Mouse (Mus musculus) spleen, postnatal 10 days (tissue): ENCODE measurements around the gene Scmh1.
"Not testable (repeated sequence)": the region's sequence is repeated elsewhere in the genome, so short reads cannot be mapped to it uniquely, and the experiment has no call there.

Experiments
- DNase-seq, 2 experiments: peaks; one replicate each; pipeline ENCODE4 v3.0.0; 2021 to 2022; ENCODE audit warnings: low spot score in 2 of 2

The Scmh1 gene

DNA sequence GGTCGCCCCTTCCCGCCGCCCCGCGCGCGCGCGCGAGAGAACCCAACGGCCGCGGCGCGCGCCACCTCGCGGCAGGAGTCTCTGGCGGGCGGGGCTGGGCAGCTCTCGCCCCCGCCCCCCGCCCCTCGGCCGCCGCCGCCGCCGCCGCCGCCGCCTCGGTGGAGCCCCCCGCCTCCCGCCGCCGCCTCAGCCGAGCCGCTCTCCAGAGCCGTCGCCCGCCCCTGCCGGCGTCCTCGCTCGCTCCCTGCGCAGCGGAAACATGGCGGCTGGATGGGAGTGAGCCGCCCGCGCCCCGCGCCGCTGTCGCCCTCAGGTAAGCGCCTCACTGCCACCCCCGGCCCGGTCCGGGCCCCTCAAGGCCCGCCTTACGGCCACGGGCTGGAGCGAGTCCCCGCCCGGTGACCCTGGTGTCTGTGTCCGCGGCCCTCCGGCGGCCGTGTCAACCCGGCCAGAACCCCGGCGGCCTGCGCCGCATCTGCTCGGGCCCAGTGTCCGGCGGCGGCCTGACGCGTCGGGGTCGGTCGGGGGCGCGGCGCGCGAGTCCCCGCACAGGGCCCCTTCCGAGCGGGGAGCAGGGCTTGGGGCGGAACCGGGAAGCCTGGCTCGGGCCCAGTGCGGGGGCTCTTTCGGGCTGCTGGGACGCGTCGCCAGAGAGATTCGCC lies at the start of gene Scmh1:
Gene Scmh1, plus strand, starts transcription at position 138 of the 662 bp plus-strand sequence.
- DNase-seq: peak; percentile 69 to 73

DNA sequence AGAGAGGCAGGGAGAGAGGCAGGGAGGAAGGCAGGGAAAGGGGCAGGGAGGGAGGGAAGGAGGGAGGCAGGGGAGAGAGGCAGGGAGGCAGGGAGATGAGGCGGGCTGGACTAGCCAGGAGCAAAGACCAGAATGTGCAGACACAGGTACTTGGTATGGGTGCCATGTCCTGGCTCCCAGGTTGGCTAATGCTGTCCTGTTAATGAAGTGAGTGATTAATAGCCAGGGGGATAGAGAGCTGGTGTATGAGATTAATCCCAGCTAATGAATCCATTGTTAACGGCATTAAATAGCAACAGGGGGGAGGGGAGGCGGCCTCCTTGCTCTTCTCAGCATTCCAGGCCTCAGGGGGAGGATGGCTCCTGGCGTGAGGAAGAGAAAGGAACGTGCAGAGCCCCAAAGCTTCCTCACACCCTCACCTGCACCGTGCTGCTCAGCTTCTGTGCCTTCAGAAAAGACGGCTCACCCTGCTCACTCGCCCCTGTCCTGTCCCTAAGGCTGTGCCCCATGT lies 45.0 kb upstream of the Scmh1 start:
- DNase-seq: no peak

DNA sequence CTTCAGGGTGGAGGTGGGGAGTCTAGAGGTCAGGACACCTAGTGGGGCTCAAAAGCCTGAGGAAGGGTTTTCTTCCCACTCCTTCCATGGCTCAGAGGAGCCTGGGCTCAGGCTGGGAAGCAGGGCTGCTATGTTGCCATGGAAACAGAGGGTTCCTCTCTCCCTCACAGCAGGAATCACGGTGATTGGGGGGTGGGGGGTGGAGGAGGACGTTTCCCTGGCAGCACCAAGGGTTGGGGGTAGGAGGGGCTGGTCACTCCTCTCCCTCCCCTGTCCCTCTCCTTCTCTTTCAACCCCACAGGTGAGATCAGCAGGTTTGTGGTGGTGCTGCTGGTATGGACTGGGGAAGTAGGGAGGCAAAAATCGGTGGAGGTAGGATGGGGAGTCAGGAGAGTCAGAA lies 40.4 kb upstream of the Scmh1 start:
- DNase-seq: no peak

DNA sequence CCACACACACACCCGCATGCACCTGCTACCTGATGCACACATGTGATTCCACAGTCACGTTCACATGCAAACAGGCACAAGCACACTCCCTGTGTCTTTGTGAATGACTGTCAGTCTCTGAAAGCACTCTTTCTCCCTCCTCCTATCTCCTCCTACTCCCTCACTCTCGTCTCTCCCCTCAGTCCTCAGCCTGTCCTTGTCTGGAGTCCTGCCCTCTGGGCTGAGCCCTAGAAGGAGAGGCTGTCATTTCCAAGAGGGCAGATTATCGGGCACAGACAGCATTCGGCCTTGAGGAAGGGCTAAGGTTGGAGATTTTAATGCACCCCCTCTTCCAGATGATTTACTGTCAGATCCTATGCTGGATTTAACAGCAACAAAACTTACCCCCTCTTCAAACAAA lies 39.6 kb upstream of the Scmh1 start:
- no peak for DNase-seq

- DNase-seq: no peak
These were observed 37.0 kb upstream of the Scmh1 start for GRCm38 (mm10) chr4:120368031-120368430.

- DNase-seq: peak; percentile 21 to 65
These were observed 36.4 kb upstream of the Scmh1 start for GRCm38 (mm10) chr4:120368663-120369062.

DNA sequence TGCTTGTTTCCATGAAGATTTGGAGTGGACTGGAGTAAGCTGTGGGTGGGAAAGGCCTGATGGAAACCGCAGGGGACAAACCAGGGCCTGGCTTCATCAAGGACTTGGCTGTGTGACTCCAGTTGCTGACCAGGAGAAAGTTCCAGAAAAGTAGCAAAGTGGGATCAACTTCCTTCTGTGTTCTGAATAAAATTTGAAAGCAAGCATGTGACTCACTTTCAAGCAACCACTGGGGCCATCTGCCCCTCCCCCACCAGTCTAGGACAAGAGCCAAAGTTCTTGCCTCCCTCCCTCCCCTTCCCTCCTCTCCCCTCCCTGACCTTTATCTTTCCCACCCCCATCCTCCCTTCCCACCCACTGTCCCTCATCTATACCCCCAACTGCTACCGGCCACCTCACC lies 35.9 kb upstream of the Scmh1 start:
- DNase-seq: no peak

DNA sequence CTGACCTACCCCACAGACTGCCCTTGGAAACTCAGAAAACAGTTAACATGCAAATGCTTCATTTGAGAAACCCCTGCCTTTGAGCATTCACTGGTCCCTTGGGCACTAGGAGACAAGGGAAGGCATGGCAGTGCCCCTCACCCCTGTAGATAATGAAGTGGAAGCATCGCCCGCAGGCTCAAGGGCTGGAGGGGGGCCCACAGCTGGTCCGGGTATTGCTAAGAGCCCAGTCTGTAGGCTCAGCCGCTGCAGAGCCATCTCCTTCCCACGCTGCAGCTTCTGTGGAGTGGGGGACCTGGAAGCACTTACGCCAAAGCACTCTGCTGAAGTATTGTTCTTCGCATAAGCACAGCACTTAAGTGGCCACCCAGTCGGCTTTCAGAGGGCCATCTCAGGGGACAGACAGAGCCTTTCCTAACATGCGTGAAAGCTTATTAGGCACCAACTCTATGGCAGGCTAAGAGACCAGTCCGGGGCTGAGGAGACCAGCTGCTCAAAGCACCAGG lies 35.2 kb upstream of the Scmh1 start:
- no peak for DNase-seq

DNA sequence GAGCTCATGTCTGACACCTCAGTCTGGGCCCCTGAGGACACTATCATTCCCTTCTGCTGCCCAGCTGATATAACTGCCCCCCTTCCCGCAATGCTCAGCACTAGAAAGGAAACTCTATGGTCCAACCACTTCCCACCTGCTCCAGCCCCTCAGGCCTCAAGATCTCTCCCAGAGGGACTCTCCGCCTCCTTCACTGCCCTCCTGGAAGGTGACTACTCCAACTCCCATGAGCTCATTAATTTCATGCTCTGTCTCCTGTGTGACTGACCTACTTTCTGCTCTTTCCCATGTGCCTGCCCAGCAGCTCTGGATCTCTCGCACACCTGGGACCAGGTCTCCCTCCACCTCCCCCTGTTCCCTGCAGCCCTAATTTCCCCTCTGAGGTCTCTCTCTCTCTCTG lies 32.2 kb upstream of the Scmh1 start:
- DNase-seq: no peak

GRCm38 (mm10) chr4:120373813-120374212 lies 31.3 kb upstream of the Scmh1 start:
- no peak for DNase-seq

GRCm38 (mm10) chr4:120380811-120381391 lies 24.2 kb upstream of the Scmh1 start:
- peak in 1 of 2 experiments; percentile 36 for DNase-seq

GRCm38 (mm10) chr4:120385496-120385895 lies 19.6 kb upstream of the Scmh1 start:
- no peak for DNase-seq

DNA sequence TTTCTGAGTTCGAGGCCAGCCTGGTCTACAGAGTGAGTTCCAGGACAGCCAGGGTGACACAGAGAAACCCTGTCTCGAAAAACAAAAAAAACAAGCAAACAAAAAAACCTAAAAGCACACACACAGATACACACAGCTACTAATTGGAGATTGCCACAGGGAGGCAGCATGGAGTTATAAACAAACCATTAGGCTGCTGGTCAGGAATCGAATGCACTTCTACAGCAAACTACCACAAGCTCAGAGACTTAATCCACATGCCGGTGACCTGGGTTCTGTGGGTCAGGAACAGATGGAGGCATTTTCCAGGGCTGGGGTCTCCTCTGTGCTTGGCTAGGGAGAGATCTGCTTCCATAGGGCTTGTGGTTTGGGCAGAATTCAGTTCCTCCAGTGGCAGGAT lies 17.6 kb upstream of the Scmh1 start:
- peak in 1 of 2 experiments; percentile 29 for DNase-seq

GRCm38 (mm10) chr4:120387968-120388367 lies 17.1 kb upstream of the Scmh1 start:
- DNase-seq: no peak

DNA sequence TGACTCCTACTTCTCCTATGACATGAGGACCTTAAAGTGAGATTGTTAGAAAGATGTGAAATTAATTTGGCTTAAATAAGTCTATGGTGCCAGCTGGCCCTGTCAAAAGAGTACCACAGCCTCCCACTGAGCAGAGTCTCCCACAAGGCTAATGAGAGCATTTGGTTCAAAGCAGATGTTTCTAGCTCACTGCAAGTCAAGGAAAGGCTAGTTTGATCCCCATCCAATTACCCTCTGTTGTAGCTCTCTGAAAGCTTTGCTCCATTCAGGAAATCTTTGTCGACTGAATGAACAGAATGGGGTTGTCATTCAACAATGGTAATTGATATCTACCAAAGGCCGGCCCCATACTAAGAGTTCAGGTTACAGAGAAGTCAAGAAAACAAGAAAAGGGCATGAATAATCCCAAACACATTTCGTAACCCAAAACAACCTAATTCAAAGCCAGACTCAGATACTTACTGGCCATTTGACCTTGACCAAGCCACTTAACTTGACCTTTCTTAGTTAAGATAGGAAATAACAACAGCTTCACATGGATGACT lies 16.0 kb upstream of the Scmh1 start:
- no peak for DNase-seq

GRCm38 (mm10) chr4:120389546-120389945 lies 15.5 kb upstream of the Scmh1 start:
- no peak for DNase-seq

GRCm38 (mm10) chr4:120391591-120391990 lies 13.5 kb upstream of the Scmh1 start:
- no peak for DNase-seq

DNA sequence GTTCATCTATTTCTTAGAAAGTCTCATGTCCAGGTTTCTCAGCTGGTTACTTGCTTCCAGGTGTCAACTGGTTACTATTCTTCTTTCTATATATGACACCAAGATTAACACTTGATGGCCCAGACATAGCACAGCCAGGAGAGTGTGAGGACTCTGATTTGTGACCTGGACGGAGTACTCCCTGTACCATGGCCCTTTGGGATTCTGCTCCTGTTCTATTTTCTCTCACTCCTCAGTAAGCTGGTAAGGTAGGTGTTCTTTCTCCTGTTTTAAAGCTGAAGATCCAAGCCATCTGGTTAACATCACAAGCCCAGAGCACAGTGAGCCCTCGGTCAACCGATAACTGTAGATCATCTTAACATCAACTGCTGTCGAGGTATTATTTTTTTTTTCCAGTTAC lies 12.7 kb upstream of the Scmh1 start:
- DNase-seq: no peak

DNA sequence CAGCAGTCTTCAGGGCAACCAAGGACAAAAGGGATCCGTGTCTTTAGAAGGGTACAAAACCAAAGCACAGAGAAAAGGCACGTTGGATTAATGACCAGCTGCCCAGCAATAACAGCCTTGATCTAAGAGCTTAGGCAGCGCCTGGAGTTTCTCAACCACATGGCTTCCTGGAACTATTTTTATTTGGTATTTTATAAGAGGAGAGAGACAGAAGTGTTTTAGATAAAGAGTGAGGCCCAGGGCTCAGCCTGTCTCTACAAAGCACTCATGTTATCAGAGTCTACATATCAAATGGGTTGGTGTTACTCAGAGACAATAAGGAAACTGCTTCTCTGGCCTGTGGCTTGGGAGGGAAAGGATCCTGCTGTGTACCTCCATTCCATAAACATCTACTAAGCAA lies 12.3 kb upstream of the Scmh1 start:
- DNase-seq: no peak

- no peak for DNase-seq
These were observed 4.8 kb upstream of the Scmh1 start for GRCm38 (mm10) chr4:120400251-120400650.

GRCm38 (mm10) chr4:120402105-120402504 lies 3.0 kb upstream of the Scmh1 start:
- DNase-seq: not testable (repeated sequence)

DNA sequence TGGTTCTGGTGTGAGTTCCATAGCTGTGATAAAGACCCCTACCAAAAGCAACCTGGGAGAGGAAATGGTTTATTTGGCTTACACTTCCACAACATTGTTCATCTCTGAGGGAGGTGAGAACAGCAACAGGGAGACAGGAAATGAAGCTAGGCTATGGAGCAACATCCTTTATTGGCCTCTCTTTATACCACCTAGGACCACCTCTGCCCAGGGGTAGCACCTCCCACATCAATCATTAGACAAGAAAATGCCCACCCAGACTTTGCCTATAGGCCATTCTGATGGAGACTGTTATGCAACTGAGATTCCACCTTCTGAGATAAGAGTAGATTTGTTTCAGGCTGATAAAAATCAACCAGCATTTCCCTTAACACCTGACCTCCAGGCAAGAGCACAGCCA lies 834 bp upstream of the Scmh1 start:
- no peak for DNase-seq

- no peak for DNase-seq
These were observed 320 bp upstream of the Scmh1 start for GRCm38 (mm10) chr4:120404778-120405143.
